Mouse (Mus musculus) G1E (cell line): ENCODE data around the gene Lck. TPM values are rescaled to one million over a fixed set of nuclear protein-coding genes. Genes with fewer than 3 reads are reported as not detected.
"Not testable (repeated sequence)": the region's sequence is repeated elsewhere in the genome, so short reads cannot be mapped to it uniquely, and the experiment has no call there.

Source experiments
- ATAC-seq: 2 replicates; pipeline ENCODE4 v1.8.0; 2016; ENCODE audit warnings: mild to moderate bottlenecking; ENCODE audit not compliant: insufficient number of reproducible peaks, poor library complexity, low FRiP score, severe bottlenecking; ENCODE audit errors: extremely low read depth
- DNase-seq: peaks from one replicate; pipeline ENCODE4 v3.0.0; 2012; ENCODE audit warnings: low spot score
- H3K27me3 ChIP-seq: 2 replicates; pipeline ENCODE4 v1.6.1; 2012; ENCODE audit warnings: mild to moderate bottlenecking, low read length, inconsistent platforms; ENCODE audit not compliant: insufficient read depth
- H3K36me3 ChIP-seq: replicated peaks from 2 replicates; pipeline ENCODE3; 2012; ENCODE audit warnings: mild to moderate bottlenecking, inconsistent platforms
- H3K4me1 ChIP-seq: 2 replicates; pipeline ENCODE4 v1.6.1; 2012; ENCODE audit warnings: low read depth, low read length, inconsistent platforms, mixed read lengths; ENCODE audit not compliant: insufficient read depth
- H3K4me3 ChIP-seq: 2 replicates; pipeline ENCODE4 v1.5.1; 2012; ENCODE audit warnings: low read depth, mild to moderate bottlenecking, inconsistent platforms, low read length, moderate library complexity, mixed read lengths
- H3K9me3 ChIP-seq: replicated peaks from 2 replicates; pipeline ENCODE4 v1.6.1; 2012; ENCODE audit warnings: inconsistent platforms
- CTCF ChIP-seq: IDR thresholded peaks from 2 replicates; pipeline ENCODE4 v1.5.1; 2012; ENCODE audit warnings: low read depth, low read length, inconsistent platforms, mixed read lengths
- GATA1 ChIP-seq: IDR thresholded peaks from 2 replicates; pipeline ENCODE4 v1.6.1; 2012; ENCODE audit warnings: borderline replicate concordance, low read length, inconsistent platforms, mixed read lengths
- GATA2 ChIP-seq: IDR thresholded peaks from 2 replicates; pipeline ENCODE4 v1.6.1; 2012; ENCODE audit warnings: low read depth, low read length, inconsistent platforms, borderline replicate concordance
- POLR2AphosphoS5 ChIP-seq: IDR thresholded peaks from 2 replicates; pipeline ENCODE4 v1.6.1; 2012; ENCODE audit warnings: low read depth, low read length, inconsistent platforms; ENCODE audit not compliant: insufficient replicate concordance
- TAL1 ChIP-seq: conservative IDR thresholded peaks from 2 replicates; pipeline ENCODE4 v1.6.1; 2012; ENCODE audit warnings: low read depth, low read length, inconsistent platforms, mixed read lengths
- polyA plus RNA-seq: library from polyadenylated mRNA; stranded (reverse); fragments of >175 nt; gene quantifications from 2 replicates; pipeline ENCODE4 v1.2.3, GENCODE M21; 2012
- total RNA-seq, 2 experiments: library from RNA; stranded (forward) in 1 of 2; stranded (reverse) in 1 of 2; fragments of 200-1000 nt in 1 of 2; fragments of >200 nt in 1 of 2; fragmentation: Nextera tagmentation in 1 of 2; gene quantifications; 2 replicates each; pipeline ENCODE4 v1.2.3; 2014 to 2017

Lck gene
- total and polyA plus RNA-seq, 3 experiments = 1.3 to 1.7 TPM; not detected in 1

DNA sequence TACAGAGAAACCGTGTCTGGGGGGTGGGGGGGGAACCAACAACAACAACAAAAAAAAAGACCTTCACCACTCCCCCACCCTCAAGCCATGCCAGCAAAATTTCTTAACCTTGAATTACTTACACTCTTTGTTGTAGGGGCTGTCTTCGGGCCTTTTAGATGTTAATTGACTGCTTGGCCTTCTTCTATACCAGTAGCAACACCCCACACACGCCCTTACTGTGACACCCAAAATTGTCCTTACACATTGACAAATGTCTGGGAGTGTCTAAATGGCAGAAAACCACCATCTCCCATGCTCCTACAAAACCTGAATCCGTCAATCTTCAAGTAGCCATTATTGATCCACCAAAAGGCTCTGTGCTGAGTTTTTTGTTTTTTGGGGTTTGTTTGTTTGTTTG lies 29.3 kb downstream of the Lck start:
- Histone ChIP-seq H3K36me3 (peaks cover 15% of the 10 kb centered on the region), H3K4me1 (peaks cover 49% of the 10 kb centered on the region), H3K27me3 (no peaks in the 10 kb centered on the region), H3K4me3 (peak overlapping the region; percentile 51; the same call in 1 of the 2 replicates), H3K9me3 (no peaks in the 10 kb centered on the region)
- DNase-seq = no peak
- ATAC-seq = no peak
- TF ChIP-seq TAL1 = no peak
- no peak for TF ChIP-seq CTCF
- TF ChIP-seq GATA2 = no peak
- no peak for TF ChIP-seq GATA1
- TF ChIP-seq POLR2AphosphoS5 = no peak

DNA sequence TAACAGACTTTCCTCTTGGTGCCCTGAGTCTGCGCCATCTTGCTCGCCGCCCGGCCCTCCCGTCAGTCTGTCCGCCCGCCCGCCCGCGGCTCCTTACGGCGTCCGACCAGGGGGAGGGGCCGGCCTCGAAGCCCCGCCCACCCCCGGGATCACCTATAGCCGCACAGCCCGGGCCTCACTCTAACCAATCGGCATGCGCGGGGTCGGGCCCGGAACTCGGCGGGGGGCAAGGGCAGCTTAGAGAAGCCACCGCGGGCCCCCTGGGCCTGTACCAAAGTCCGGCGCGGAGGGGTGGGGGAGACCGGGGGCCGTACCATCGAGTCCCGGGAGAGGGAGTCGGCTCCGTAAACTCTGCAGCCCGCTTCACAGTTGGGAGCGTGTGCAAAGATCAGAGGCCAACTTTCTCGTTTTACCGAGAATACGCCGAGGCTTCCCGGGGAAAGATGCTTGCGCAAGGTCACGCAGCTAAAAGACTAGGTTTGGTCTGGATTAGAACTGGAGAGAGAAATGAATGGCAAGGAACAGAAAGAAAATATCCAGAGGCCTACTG lies 30.8 kb downstream of the Lck start, which contains the start of gene Hdac1:
Gene Hdac1 (minus strand): TSS at position 122 of the 550 bp plus-strand sequence.
- peak within 1 kb of the TSS; percentile 90 for H3K4me3 ChIP-seq
- H3K36me3 ChIP-seq = peaks cover 29% of the 10 kb centered on the region
- TF ChIP-seq TAL1 (no peak), GATA2 (no peak), POLR2AphosphoS5 (no peak), GATA1 (no peak), CTCF (no peak)
- H3K27me3 ChIP-seq = no peaks in the 10 kb centered on the region
- peaks cover 53% of the 10 kb centered on the region for H3K4me1 ChIP-seq
- ATAC-seq (peak; percentile 99), DNase-seq (peak; percentile 100)
- H3K9me3 ChIP-seq = no peaks in the 10 kb centered on the region

DNA sequence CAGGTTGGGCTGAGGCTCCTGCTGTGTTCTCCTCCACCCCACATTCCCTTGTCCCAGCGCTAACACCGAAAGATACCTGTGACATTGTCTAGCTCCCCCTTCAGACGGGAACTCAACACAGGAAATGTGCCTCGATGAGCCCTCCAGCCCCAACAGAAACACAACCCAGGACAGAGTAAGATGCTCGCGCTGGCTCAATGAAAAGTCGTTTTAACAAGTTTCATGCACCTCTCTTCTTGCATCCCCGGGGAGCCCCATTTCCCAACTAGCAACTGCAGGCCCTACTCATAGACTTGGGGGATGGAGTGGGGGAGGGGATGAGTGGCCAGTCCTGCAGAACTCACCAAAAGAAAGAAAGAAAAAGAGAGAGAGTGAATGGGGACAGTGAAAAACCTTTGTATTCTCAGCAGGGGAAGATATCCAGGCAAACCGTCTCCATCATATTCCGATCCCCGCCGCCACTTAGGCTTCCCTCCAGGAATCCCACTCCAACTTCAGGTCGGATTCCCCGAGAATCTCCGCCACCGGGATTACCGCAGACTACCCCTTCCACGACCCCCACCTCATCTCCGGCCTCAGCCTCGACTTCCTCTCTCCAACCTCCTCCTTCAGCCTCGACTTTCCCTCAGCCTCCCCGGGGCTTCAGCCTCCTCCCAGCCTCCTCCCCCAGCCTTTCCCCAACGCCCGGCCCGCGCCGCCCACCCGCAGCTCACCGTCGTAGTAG lies 31.4 kb downstream of the Lck start:
- DNase-seq (peak; percentile 30), ATAC-seq (no peak)
- TF ChIP-seq CTCF = peak; percentile 20; the same call in 1 of the 2 replicates
- TF ChIP-seq TAL1 = no peak
- Histone ChIP-seq H3K9me3 (no peaks in the 10 kb centered on the region), H3K27me3 (no peaks in the 10 kb centered on the region), H3K4me1 (peaks cover 49% of the 10 kb centered on the region), H3K36me3 (peaks cover 36% of the 10 kb centered on the region), H3K4me3 (peak overlapping the region; percentile 90)

DNA sequence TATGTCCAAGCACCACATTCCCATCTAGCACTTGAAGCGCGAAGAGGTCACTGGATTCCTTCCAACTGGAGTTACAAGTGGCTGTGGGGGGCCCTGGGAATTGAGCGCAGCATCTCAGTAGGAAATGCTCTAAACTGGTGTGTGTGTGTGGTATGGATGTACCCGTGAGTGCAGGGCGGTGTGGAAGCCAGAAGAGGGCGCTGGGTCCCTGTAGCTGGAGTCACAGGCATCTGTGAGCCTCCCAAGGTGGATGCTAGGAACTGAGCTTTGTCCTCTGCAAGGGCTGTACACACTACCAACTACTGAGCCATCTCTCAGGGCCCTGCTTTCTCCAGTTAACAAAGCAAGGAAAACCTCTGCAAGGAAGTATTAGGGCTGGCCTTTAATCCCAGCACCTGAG lies 33.4 kb downstream of the Lck start:
- H3K4me1 ChIP-seq = peaks cover 42% of the 10 kb centered on the region
- ATAC-seq (no peak), DNase-seq (no peak)
- no peaks in the 10 kb centered on the region for H3K27me3 ChIP-seq
- TF ChIP-seq CTCF (0 out of 2 replicates have a peak, but pooled peaks have one; percentile 15), GATA1 (no peak)
- H3K9me3 ChIP-seq = no peaks in the 10 kb centered on the region
- H3K4me3 ChIP-seq = no peak overlapping the region
- H3K36me3 ChIP-seq = peaks cover 54% of the 10 kb centered on the region

DNA sequence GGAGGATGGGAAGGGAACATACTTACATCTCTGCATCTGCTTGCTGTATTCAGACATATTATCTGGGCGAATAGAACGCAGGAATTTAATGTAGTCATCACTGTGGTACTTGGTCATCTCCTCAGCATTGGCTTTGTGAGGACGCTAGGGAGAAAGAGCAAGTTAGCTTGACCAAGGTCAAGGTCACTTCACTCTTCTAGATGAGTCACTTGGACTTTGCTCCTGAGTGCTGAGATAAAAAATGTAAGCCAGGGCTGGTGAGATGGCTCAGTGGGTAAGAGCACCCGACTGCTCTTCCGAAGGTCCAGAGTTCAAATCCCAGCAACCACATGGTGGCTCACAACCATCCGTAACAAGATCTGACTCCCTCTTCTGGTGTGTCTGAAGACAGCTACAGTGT lies 44.5 kb downstream of the Lck start:
- H3K9me3 ChIP-seq, H3K4me3 ChIP-seq, H3K4me1 ChIP-seq, H3K27me3 ChIP-seq, DNase-seq, ATAC-seq: not testable (repeated sequence)
- peaks cover 78% of the 10 kb centered on the region for H3K36me3 ChIP-seq

DNA sequence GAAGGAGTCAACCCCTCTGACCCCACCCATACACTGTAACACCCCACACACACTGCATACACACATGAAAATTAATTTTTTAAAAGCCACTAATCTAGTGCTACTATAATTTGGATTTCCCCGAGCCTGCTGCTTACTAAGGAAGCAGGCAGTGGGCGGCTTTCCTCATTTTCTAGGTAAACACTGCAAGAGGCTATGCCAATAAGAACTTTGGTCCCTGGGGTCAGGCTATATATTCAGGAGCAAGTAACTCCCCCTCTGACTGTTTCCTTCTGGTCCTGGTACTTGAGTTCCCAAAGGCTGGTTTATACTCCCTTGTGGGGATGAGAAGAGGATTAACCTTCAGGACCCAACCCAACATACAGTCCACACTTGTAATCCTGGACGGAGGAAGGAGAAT lies 47.6 kb downstream of the Lck start:
- ATAC-seq (no peak), DNase-seq (no peak)
- H3K4me3 ChIP-seq = no peak overlapping the region
- TF ChIP-seq GATA2 (no peak), POLR2AphosphoS5 (no peak), CTCF (no peak), GATA1 (no peak), TAL1 (no peak)
- no peaks in the 10 kb centered on the region; the same call in 1 of the 2 replicates for H3K4me1 ChIP-seq
- no peaks in the 10 kb centered on the region for H3K9me3 ChIP-seq
- no peaks in the 10 kb centered on the region for H3K27me3 ChIP-seq
- H3K36me3 ChIP-seq = peaks cover 83% of the 10 kb centered on the region

DNA sequence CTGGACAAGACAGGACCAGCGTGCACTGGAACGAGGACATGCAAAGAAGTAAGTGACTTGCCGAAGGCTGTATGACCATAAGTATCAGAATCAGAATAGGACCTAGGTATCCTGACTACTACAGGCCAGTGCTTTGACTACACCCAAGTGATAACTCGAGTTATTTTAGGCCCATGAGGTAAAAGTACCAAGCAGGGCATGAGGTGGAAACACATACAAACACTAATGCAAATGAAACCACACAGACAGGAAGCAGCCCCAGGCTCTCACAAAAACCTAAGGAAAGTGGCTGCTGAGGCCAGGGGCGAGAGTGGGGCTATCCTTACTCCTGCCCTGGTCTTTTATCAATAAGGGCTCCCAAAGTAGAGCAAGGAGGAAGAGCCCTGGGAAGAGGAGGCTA lies 48.1 kb downstream of the Lck start:
- no peaks in the 10 kb centered on the region; the same call in 1 of the 2 replicates for H3K4me1 ChIP-seq
- no peak for TF ChIP-seq POLR2AphosphoS5
- no peak for TF ChIP-seq TAL1
- no peak for TF ChIP-seq CTCF
- TF ChIP-seq GATA2 = no peak
- TF ChIP-seq GATA1 = no peak
- H3K4me3 ChIP-seq = no peak overlapping the region
- H3K36me3 ChIP-seq = peaks cover 82% of the 10 kb centered on the region
- DNase-seq = no peak
- no peak for ATAC-seq
- no peaks in the 10 kb centered on the region for H3K9me3 ChIP-seq
- no peaks in the 10 kb centered on the region for H3K27me3 ChIP-seq
